Mouse (Mus musculus): Measurements from ENCODE around the gene Xlr4c.
"Not testable (repeated sequence)": the region's sequence is repeated elsewhere in the genome, so short reads cannot be mapped to it uniquely, and the experiment has no call there.

The Xlr4c gene

DNA sequence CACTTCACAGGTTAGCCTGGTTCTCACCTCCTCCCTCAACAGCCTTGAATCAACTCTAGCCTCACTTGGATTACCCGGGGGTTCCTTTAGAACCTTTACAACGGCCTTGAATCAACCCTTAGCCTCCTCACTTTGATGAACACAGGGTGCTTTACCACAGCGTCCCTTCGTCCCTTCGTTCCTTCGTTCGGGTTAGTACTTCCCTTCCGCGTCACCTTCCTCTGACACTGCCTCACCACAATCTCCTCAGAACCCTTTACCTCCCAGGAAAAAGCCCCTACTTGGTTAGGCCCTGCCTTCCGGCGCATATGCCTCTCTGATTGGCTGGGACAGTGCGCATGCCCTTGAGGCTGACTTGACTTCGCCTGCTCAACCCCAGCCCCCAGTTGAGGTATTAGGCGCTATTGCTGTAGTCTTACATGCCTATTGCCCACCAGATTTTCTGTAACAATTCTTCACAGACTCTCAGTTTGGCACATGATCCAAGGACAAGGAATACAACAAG lies at the start of gene Xlr4c:
Xlr4c (minus strand) TSS at position 310 of the 505 bp plus-strand sequence.
- not testable (repeated sequence) for DNase-seq (ENCODE audit: extremely low spot score, low read depth, low spot score)

DNA sequence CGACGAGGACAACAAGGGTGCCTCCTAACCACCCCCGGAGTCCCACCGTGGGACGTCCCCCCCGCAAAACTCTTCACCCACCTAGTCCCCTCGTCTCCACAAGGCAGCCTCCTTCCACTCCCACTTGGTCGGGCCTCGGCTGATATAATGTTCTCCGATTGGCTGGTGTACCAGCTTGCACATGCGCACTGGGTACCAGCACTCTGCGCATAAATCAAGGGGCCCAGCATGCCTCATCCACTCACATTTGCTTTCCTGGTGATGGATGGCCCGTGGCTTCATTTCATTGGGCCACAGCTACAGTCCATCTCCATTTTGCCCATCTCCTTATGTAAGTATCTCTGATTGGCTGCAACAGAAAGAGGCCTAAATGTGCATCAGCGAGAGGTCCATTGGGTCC lies 22.3 kb upstream of the Xlr4c start, which contains the start of gene Xlr3c:
Xlr3c (minus strand) TSS at position 121 of the 400 bp plus-strand sequence.
- not testable (repeated sequence) for DNase-seq (ENCODE audit: extremely low spot score, low read depth, low spot score)

DNA sequence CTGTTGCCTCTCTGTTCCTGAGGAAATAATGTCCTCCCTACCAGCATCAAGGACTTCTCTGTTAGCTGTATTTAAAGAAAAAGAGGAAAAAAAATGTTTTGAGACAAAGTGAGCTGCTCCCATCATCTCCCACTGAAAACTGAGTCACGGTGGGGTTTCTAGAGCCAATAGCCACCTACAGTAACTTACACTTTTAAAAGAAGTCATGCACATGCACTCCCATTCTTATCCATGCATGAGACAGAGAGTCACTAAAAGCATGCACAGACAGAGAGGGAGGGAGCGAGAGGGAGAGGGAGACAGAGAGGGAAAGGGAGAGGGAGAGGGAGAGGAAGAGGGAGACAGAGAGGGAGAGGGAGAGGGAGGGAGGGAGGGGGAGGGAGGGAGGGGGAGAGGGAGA lies 19.5 kb upstream of the Xlr4c start:
- not testable (repeated sequence) for DNase-seq (ENCODE audit: extremely low spot score, low read depth, low spot score)

DNA sequence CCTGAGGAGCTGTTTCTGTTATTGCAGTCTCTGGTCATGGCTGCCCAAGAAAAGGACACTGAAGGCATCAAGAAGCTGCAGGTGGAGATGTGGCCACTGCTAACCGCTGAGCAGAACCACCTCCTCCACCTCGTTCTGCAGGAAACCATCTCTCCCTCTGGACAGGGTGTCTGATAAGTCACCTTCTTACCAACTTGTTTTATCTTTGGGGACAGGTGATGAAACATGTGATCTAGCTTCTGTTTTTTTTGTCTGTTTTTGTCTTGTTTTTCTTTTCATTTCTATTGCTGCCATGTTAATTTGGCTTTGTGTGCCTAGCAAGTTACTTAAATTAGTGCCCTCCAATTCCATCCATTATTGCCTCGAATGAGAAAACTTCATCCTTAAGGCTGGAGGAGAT lies 13.6 kb downstream of the Xlr4c start:
- no peak for DNase-seq (ENCODE audit: extremely low spot score, low read depth, low spot score)

DNA sequence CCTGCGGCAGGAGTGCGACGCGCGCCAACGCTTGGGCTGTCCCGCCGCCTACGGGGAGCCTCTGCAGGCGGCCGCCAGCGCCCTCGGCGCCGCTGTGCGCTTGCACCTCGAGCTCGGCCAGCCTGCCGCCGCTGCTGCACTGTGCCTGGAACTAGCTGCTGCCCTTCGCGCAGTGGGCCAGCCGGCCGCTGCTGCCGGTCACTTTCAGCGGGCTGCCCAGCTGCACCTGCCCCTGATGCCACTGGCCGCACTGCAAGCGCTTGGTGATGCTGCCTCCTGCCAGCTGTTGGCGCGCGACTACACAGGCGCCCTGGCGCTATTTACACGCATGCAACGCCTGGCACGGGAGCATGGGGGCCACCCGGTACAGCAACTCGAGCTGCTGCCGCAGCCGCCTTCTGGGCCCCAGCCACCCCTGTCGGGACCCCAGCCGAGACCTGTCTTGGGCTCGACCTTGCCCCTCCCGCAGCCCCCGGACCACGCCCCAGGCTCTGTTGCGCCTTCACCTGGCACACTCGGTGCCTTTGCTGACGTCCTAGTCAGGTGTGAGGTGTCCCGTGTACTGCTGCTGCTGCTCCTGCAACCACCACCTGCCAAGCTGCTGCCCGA lies 14.2 kb downstream of the Xlr4c start:
- no peak for DNase-seq (ENCODE audit: extremely low spot score, low read depth, low spot score)

DNA sequence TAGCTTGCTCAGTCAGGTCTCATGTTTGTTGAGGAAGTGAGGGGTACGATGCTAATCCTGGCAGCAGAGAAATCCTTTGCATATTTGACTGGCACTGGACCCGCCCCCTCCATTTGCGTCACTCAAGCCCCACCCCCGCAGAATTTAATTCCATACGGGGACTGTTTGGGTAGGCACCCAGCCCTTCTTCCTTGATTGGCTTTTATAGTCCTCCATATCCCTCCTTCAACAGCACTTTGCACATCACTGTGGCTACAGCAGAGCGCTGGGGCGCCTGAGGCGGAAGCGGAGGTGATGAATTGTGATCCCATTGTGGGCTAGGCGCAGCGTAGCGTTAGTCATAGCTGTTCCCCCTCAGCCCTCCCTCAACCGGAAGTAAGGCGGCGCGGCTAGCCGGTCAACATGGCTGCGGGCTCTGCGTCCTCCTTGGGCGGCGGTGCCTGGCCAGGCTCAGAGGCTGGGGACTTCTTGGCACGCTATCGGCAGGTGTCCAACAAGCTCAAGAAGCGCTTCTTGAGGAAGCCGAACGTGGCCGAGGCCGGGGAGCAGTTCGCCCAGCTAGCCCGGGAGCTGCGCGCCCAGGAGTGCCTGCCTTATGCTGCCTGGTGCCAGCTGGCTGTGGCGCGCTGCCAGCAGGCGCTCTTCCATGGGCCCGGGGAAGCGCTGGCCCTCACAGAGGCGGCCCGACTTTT lies 14.9 kb downstream of the Xlr4c start, which contains the start of gene F8a:
F8a (plus strand) TSS at position 378 of the 692 bp plus-strand sequence.
- no peak for DNase-seq (ENCODE audit: extremely low spot score, low read depth, low spot score)

DNA sequence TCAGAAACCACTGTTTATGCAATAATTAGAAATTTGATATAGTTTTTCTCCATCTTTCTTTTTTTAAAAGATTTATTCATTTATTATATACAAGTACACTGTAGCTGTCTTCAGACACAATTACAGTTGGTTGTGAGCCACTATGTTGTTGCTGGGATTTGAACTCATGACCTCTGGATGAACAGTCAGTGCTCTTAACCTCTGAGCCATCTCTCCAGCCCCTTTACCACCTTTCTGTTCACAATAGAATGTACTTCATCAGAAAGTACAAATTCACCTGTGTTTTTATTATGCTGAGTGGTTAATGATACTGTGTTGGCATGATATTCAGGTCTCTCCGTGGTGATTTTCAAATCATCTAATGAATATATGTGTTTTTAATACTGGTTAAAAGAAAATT lies 17.6 kb downstream of the Xlr4c start:
- no peak for DNase-seq (ENCODE audit: extremely low spot score, low read depth, low spot score)

DNA sequence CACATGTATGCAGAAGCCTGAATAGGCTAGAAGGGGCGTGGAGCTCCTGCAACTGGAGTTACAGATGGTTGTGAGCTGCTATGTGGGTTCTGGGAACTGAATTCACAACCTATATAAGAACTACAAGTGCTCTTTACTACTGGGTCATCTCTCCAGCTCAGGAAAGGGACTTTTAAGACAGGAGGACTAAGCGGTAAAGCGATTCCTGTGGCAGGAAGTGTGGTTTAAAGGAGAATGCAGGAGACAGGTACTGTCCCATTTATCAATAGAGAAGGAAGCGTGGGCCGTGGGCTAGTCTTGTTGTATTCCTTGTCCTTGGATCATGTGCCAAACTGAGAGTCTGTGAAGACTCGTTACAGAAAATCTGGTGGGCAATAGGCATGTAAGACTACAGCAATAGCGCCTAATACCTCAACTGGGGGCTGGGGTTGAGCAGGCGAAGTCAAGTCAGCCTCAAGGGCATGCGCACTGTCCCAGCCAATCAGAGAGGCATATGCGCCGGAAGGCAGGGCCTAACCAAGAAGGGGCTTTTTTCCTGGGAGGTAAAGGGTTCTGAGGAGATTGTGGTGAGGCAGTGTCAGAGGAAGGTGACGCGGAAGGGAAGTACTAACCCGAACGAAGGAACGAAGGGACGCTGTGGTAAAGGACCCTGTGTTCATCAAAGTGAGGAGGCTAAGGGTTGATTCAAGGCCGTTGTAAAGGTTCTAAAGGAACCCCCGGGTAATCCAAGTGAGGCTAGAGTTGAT lies 28.9 kb downstream of the Xlr4c start, which contains the start of gene Xlr4b:
Xlr4b (plus strand) TSS at position 515 of the 746 bp plus-strand sequence.
- DNase-seq (ENCODE audit: extremely low spot score, low read depth, low spot score), result not testable (repeated sequence)

DNA sequence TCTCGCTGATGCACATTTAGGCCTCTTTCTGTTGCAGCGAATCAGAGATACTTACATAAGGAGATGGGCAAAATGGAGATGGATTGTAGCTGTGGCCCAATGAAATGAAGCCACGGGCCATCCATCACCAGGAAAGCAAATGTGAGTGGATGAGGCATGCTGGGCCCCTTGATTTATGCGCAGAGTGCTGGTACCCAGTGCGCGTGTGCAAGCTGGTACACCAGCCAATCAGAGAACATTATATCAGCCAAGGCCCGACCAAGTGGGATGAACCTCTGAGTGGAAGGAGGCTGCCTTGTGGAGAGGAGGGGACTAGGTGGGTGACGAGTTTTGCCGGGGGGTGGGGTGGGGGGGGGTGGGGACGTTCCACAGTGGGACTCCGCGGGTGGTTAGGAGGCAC lies 51.0 kb downstream of the Xlr4c start, which contains the start of gene Xlr3b:
Xlr3b (plus strand) TSS at position 274 of the 400 bp plus-strand sequence.
- DNase-seq (ENCODE audit: extremely low spot score, low read depth, low spot score), result not testable (repeated sequence)

Data from hindlimb bud, embryonic 11.5 days (tissue).